Mouse (Mus musculus) forebrain, embryonic 12.5 days (tissue): ENCODE results near the gene Pik3r5. TPM values are rescaled to one million over a fixed set of nuclear protein-coding genes. Genes with fewer than 3 reads are reported as not detected.

Source experiments
- ATAC-seq: fragments of 200-750 bp; cut with Nextera tagmentation; 2 replicates; pipeline ENCODE4 v1.8.0; 2017; ENCODE audit warnings: moderate TSS enrichment; ENCODE audit not compliant: low FRiP score
- H3K27ac ChIP-seq: fragments of 300-500 bp; sonication (generic); 2 replicates; pipeline ENCODE4 v1.5.1; 2016; ENCODE audit warnings: mild to moderate bottlenecking
- H3K27me3 ChIP-seq: fragments of 300-500 bp; sonication (generic); 2 replicates; pipeline ENCODE4 v1.6.1; 2016; ENCODE audit warnings: mild to moderate bottlenecking
- H3K36me3 ChIP-seq: fragments of 300-500 bp; sonication (generic); replicated peaks from 2 replicates; pipeline ENCODE4 v1.6.1; 2016; ENCODE audit warnings: mild to moderate bottlenecking
- H3K4me1 ChIP-seq: fragments of 300-500 bp; sonication (generic); 2 replicates; pipeline ENCODE4 v1.6.1; 2016
- H3K4me2 ChIP-seq: fragments of 300-500 bp; sonication (generic); 2 replicates; pipeline ENCODE4 v1.6.1; 2016; ENCODE audit warnings: mild to moderate bottlenecking, moderate library complexity
- H3K4me3 ChIP-seq: fragments of 300-500 bp; sonication (generic); replicated peaks from 2 replicates; pipeline ENCODE4 v1.5.1; 2016; ENCODE audit warnings: mild to moderate bottlenecking
- H3K9ac ChIP-seq: fragments of 300-500 bp; sonication (generic); 2 replicates; pipeline ENCODE4 v1.6.1; 2016; ENCODE audit warnings: mild to moderate bottlenecking
- H3K9me3 ChIP-seq: fragments of 300-500 bp; sonication (generic); 2 replicates; pipeline ENCODE4 v1.6.1; 2016
- WGBS: fragments of 180-500 bp; shearing (Covaris S2); methylation state at CpG from one replicate; pipeline ENCODE4 v1.1.7; 2016; 5-methylcytosine and 5-hydroxymethylcytosine counted together
- polyA plus RNA-seq: library from polyadenylated mRNA; unstranded; fragments of >200 nt; fragmentation: Nextera tagmentation; extraction: Ambion mirVana; gene quantifications from 2 replicates; pipeline ENCODE4 v1.2.1, GENCODE M21; 2016

The Pik3r5 gene
- polyA plus RNA-seq, 1 experiment from 2014 or later = 0.29 TPM

DNA sequence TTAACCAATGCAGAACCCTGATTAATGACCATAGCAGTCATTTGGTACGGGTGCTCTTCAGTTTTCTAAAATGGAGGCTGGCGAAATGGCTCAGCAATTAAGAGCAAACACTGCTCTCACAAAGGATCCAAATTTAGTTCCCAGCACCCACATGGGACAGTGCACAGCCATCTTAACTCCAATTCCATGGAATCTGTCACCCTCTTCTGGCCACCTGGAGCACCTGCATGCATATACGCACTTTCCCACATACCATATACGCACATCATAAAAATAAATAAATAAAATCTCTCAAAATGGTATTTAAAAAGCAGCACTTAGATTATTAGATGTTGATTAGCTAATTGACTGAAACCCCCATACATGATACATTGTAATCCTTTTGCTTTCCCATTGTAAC lies 48.7 kb downstream of the Pik3r5 start:
- Histone ChIP-seq H3K9me3 (no peaks in the 10 kb centered on the region), H3K27ac (no peak overlapping the region), H3K4me2 (no peak overlapping the region), H3K27me3 (no peaks in the 10 kb centered on the region), H3K4me1 (no peaks in the 10 kb centered on the region), H3K9ac (no peak overlapping the region), H3K36me3 (no peaks in the 10 kb centered on the region), H3K4me3 (no peak overlapping the region)
- WGBS = 96% methylated on average over 4 of the region's 4 CpGs
- ATAC-seq = no peak

DNA sequence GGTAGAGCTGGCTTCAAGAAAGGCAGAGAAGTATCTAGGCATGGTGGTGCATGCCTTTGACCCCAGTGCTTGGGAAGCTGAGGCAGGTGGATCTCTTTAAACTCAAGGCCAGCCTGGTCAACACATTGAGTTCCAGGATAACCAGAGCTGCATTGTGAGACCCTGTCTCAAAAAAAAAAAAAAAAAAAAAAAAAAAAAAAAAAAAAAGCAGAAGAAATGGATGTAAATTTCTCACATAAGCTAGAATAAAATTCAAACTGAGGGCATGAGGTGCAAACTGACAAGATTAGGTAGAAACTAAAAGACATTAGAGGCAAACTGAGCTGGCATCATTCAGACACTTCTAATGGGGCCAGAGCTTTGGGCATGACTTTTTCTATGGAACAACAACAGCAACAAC lies 50.1 kb downstream of the Pik3r5 start:
- Histone ChIP-seq H3K36me3 (no peaks in the 10 kb centered on the region), H3K4me2 (no peak overlapping the region), H3K27ac (no peak overlapping the region), H3K4me3 (no peak overlapping the region), H3K27me3 (no peaks in the 10 kb centered on the region), H3K9me3 (no peaks in the 10 kb centered on the region), H3K9ac (no peak overlapping the region), H3K4me1 (no peaks in the 10 kb centered on the region)
- no peak for ATAC-seq

DNA sequence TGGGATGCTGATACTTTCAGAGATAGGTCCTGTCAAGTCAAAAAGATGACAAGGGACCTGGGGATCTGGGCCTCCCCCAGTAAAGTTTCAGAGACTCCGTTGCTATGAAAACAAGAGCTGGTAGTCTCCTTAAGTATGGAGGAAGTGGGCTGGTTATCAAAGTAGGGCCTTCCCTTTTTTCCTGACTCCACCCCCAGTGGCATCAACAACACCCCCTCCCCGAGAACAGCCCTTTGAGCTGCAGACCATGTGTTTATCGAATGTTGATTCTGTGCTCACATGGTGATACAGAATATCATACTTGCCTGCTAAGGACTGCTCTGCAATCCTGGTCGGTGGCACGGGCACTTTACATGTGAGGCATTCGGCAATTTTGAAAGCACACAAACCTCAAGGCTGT lies 51.3 kb downstream of the Pik3r5 start:
- H3K4me3 ChIP-seq = no peak overlapping the region
- no peaks in the 10 kb centered on the region for H3K9me3 ChIP-seq
- H3K27me3 ChIP-seq = no peaks in the 10 kb centered on the region
- 75% methylated on average over 6 of the region's 6 CpGs for WGBS
- no peak overlapping the region for H3K4me2 ChIP-seq
- no peak overlapping the region for H3K9ac ChIP-seq
- no peaks in the 10 kb centered on the region for H3K4me1 ChIP-seq
- no peak for ATAC-seq
- H3K27ac ChIP-seq = no peak overlapping the region
- H3K36me3 ChIP-seq = no peaks in the 10 kb centered on the region

DNA sequence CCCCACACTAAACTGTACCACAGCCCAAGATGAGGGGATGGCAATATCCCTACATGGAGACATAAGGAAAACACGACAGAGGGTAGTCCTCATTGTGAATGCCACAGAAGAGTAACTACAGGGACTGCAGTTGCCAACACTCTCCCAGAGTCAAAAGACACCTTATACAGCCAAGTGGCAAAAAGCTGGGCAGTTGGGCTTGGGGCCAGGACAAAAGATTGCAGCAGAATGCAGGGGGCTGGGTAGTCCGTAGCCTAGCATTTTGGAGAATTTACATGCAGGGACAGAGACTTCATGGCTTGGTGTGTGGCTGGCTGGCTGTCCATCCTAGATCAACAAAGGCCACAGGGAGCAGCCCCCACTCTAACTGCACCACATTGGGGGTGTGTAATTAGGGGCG lies 52.5 kb downstream of the Pik3r5 start:
- no peak overlapping the region for H3K27ac ChIP-seq
- H3K9me3 ChIP-seq = no peaks in the 10 kb centered on the region
- no peaks in the 10 kb centered on the region for H3K36me3 ChIP-seq
- no peak overlapping the region for H3K9ac ChIP-seq
- H3K4me1 ChIP-seq = no peaks in the 10 kb centered on the region
- no peak for ATAC-seq
- WGBS = 71% methylated on average over 3 of the region's 3 CpGs
- no peak overlapping the region for H3K4me2 ChIP-seq
- no peaks in the 10 kb centered on the region for H3K27me3 ChIP-seq
- no peak overlapping the region for H3K4me3 ChIP-seq

DNA sequence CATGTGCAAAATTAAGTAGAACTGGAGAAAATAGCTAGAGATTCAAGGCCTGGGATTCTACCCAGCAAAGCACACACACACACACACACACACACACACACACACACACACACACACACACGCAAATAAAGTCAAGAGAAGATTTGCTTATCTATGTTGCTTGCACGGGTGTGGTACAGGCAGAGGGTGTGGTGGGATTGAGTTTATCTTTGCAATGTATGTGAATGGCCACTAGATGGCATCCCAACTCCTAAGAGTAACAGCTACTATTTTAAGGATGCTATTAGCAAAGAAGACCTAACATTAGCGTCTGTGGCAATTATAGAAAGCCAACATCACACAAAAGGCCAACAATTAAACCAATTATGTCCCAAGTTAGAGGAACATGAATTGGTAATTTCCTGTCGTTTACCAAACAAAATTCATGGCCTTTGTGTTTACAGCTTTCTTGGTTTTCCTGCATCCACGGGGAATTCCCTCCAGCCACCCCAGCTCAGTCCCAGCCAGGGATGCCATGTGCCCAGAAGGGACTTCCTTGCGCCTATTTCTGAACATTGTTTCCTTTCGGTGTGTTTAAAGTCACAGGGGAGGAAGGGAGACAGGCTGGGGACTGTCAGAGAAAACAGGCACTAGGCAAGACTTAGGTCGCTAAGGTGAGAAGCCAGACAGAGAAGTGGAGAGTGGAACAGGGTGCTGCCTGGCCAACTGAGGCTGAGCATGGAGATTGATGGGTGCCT lies 53.5 kb downstream of the Pik3r5 start:
- Histone ChIP-seq H3K4me3 (no peak overlapping the region), H3K36me3 (no peaks in the 10 kb centered on the region), H3K9me3 (no peaks in the 10 kb centered on the region), H3K9ac (no peak overlapping the region), H3K27ac (no peak overlapping the region), H3K4me2 (no peak overlapping the region), H3K4me1 (no peaks in the 10 kb centered on the region), H3K27me3 (no peaks in the 10 kb centered on the region)
- no peak for ATAC-seq
- WGBS = 36% methylated on average over 8 of the region's 8 CpGs

DNA sequence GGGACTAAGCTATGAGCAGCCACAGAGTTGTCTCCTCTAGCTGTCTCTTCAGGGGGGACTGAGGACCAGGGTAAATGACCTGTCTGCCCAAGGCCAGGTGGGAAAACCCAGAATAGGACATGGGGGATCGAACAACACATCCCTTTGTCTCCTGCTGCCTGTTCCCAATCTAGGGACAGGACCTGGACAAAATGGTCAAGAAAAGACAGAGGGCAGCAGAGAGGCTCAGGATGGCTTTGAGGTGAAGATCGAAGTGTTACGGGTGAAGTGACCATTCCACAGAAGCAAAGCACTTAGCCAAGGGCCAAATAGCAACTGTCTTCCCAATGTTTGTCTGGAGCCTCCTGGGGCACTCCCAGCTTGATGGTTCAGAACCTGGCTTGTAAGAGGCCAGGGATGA lies 54.2 kb downstream of the Pik3r5 start:
- no peak for ATAC-seq
- no peaks in the 10 kb centered on the region for H3K27me3 ChIP-seq
- no peaks in the 10 kb centered on the region for H3K9me3 ChIP-seq
- H3K36me3 ChIP-seq = no peaks in the 10 kb centered on the region
- no peak overlapping the region for H3K9ac ChIP-seq
- WGBS = 88% methylated on average over 3 of the region's 3 CpGs
- no peaks in the 10 kb centered on the region for H3K4me1 ChIP-seq
- H3K27ac ChIP-seq = no peak overlapping the region
- no peak overlapping the region for H3K4me2 ChIP-seq
- no peak overlapping the region for H3K4me3 ChIP-seq

DNA sequence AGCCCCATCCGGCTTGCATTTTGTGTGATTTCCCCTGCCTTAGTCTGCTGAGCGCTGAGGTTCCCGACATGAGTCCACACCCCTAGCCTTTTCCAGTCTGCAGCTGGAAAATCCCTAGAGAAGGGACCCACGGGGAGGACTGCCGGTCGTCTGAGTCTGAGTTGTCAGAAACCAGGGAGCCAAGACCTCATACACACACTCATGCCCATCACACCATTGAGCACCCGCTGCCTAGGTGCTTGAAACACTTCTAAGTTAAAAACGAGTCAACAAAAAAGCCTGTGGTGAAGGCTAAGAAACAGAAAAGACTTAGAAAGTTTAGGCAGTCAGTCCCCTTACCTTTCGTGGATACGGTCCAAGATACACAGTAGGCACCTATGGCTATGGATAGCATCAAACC lies 55.8 kb downstream of the Pik3r5 start:
- Histone ChIP-seq H3K9ac (no peak overlapping the region), H3K27me3 (no peaks in the 10 kb centered on the region), H3K4me1 (no peaks in the 10 kb centered on the region), H3K4me2 (no peak overlapping the region), H3K9me3 (no peaks in the 10 kb centered on the region), H3K4me3 (no peak overlapping the region), H3K27ac (no peak overlapping the region), H3K36me3 (no peaks in the 10 kb centered on the region)
- ATAC-seq = no peak
- 89% methylated on average over 10 of the region's 10 CpGs for WGBS

DNA sequence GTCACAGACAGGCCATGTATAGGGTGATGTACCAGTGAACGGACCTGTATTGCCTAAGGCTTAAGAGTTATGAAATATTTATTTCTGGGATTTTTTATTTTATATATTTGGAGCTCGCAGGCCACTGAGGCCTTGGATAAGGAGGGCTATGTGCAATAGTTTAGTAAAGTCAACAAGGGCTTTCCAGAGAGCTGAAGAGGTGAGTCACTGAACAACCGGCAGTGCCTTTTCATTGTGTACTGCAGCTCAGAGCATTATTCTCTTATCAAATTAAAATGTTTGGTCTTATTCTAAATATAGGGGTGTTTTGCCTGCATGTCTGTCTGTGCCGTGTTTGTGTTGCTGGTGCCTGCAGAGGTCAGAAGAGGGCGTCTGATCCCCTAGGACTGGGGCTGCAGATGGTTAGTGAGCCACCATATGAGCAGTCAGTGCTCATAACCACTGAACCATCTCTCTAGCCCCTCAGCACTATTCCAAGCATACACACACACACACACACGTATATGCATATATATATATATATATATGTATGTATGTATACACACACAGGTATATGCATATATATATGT lies 56.4 kb downstream of the Pik3r5 start:
- no peaks in the 10 kb centered on the region for H3K9me3 ChIP-seq
- 90% methylated on average over 6 of the region's 6 CpGs for WGBS

DNA sequence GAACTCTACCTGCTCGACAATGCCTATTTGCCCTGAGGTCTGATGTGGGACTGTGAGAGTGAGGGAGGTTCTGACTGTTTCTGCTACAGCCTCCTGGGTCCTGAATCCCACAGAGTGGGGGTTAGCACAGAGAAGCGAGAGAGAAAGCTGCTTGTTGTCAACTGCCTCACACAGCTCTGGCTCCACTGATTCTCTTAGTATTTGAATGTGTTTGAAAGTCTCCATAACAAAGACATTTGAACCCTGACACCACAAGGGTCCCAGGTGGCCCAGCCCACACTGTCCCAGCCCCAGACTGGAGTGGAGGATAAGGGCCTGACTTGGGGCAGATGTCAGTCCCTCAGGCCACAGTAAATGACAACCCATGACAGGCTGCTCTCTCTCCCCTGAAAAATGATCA lies 57.3 kb downstream of the Pik3r5 start:
- Histone ChIP-seq H3K4me3 (no peak overlapping the region), H3K27ac (no peak overlapping the region), H3K27me3 (no peaks in the 10 kb centered on the region), H3K9me3 (no peaks in the 10 kb centered on the region), H3K36me3 (no peaks in the 10 kb centered on the region), H3K9ac (no peak overlapping the region), H3K4me1 (no peaks in the 10 kb centered on the region), H3K4me2 (no peak overlapping the region)
- ATAC-seq = no peak
- 23% methylated on average over 2 of the region's 2 CpGs for WGBS

More for the DNA sequence above, 56.4 kb downstream of the Pik3r5 start:
- no peaks in the 10 kb centered on the region for H3K4me1 ChIP-seq
- H3K4me2 ChIP-seq = no peak overlapping the region
- no peak for ATAC-seq
- H3K27ac ChIP-seq = no peak overlapping the region
- H3K36me3 ChIP-seq = no peaks in the 10 kb centered on the region
- H3K4me3 ChIP-seq = no peak overlapping the region
- no peaks in the 10 kb centered on the region for H3K27me3 ChIP-seq
- H3K9ac ChIP-seq = no peak overlapping the region

DNA sequence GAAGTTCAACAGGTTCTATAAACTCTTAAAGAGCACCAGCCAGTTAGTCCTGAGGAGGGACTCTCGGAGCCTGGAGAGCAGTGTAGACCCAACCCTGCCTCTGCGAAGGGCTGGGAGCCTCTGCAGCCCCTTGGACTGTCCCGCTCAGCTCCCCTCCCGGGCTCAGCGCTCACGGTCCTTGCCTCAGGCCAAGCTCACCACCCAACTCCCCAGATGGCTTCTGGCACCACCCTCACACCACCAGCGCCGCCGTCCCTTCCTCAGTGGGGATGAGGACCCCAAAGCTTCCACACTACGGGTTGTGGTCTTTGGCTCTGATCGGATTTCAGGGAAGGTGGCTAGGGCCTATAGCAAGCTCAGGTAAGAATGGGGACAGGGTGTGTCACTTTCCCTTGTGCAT lies 60.7 kb downstream of the Pik3r5 start:
- H3K4me1 ChIP-seq = no peaks in the 10 kb centered on the region
- no peaks in the 10 kb centered on the region; the same call in 1 of the 2 replicates for H3K27me3 ChIP-seq
- no peak for ATAC-seq
- no peak overlapping the region for H3K4me3 ChIP-seq
- H3K36me3 ChIP-seq = no peaks in the 10 kb centered on the region
- H3K27ac ChIP-seq = no peak overlapping the region
- H3K4me2 ChIP-seq = no peak overlapping the region
- no peaks in the 10 kb centered on the region for H3K9me3 ChIP-seq
- no peak overlapping the region for H3K9ac ChIP-seq
- WGBS = 85% methylated on average over 11 of the region's 11 CpGs

DNA sequence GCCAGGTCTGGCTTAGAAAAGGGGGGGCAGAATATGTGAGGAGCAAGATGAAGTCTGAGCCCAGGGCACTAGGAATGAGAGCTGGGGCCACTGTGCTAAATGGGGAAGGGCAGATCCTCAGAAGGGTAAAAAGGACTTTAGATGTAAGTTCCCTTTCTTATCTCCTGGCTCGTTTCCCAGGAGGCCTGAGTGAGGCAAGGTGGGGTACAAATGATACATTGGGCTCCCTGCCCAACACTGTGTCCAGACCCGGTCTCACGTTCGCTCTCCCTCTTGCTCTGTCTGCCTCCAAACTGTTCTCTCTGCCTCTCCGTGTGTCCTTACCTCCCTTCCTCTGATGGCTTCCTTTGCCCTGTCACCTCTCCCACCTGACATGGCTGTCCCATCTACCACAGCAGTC lies 61.8 kb downstream of the Pik3r5 start:
- Histone ChIP-seq H3K4me3 (no peak overlapping the region), H3K9me3 (no peaks in the 10 kb centered on the region), H3K4me1 (no peaks in the 10 kb centered on the region), H3K27ac (no peak overlapping the region), H3K27me3 (no peaks in the 10 kb centered on the region; the same call in 1 of the 2 replicates), H3K36me3 (no peaks in the 10 kb centered on the region), H3K4me2 (no peak overlapping the region), H3K9ac (no peak overlapping the region)
- no peak for ATAC-seq
- 86% methylated on average over 5 of the region's 5 CpGs for WGBS

DNA sequence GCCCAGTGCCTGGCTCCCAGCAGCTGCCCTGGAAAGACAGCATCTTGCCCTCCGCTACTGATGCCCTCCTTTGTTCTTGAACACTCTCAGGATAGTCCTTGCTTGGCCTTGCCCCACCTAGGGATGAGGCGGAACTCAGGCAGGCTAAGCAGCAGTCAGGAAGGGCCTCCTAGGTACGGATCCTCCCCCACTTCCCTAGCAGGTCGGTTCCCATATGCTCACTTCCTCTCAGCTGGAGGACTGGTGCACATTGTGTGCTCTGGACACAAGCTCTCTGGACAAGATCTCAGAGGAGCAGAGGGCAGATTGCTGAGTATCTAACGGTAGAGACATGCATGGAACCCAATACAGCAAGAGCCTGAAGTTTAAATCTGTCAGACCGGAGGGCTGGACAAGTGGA lies 65.2 kb downstream of the Pik3r5 start:
- H3K4me2 ChIP-seq = no peak overlapping the region
- WGBS = 84% methylated on average over 6 of the region's 6 CpGs

DNA sequence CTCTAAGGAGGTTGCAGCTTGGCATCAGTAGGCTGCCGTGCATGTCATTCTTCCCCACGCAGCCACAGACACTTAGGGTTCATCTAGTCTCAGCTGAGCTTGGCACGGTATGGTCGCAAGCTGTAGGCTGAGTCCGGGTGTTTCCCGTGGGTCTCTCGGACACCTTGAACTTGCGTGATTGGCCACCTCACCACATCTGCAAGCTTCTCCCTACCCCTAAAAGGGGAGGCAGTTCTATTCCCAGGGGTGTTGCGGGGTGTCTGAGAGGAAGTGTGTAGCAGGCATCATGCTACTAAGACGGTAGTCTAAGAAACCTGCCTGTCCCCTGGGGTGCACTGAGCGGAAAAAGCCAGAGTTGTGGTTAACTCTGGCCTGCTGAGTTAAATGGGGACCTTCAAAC lies 66.6 kb downstream of the Pik3r5 start:
- Histone ChIP-seq H3K4me1 (no peaks in the 10 kb centered on the region; the same call in 1 of the 2 replicates), H3K36me3 (no peaks in the 10 kb centered on the region), H3K27ac (no peak overlapping the region), H3K27me3 (no peaks in the 10 kb centered on the region; the same call in 1 of the 2 replicates), H3K4me2 (no peak overlapping the region), H3K9me3 (no peaks in the 10 kb centered on the region), H3K4me3 (no peak overlapping the region), H3K9ac (no peak overlapping the region)
- ATAC-seq = no peak
- WGBS = 91% methylated on average over 11 of the region's 11 CpGs

More for the DNA sequence above, 65.2 kb downstream of the Pik3r5 start:
- Histone ChIP-seq H3K27me3 (no peaks in the 10 kb centered on the region; the same call in 1 of the 2 replicates), H3K27ac (no peak overlapping the region), H3K36me3 (no peaks in the 10 kb centered on the region), H3K4me3 (no peak overlapping the region), H3K9me3 (no peaks in the 10 kb centered on the region), H3K9ac (no peak overlapping the region), H3K4me1 (no peaks in the 10 kb centered on the region; the same call in 1 of the 2 replicates)
- no peak for ATAC-seq
